Mouse (Mus musculus) liver, adult 2 months (tissue): ENCODE measurements around the gene Lrba. TPM values are rescaled to one million over a fixed set of nuclear protein-coding genes. Genes with fewer than 3 reads are reported as not detected.
A peak's percentile ranks its signal among the peaks of the same experiment; 100 is the strongest.

Source experiments
- DNase-seq: peaks from one replicate; pipeline ENCODE4 v3.0.0-alpha.2; 2011; ENCODE audit warnings: low read depth, low spot score; ENCODE audit errors: extremely low read depth
- H3K27ac ChIP-seq: fragments of 200-500 bp; replicated peaks from 2 replicates; pipeline ENCODE4 v1.5.1; 2012; ENCODE audit warnings: low read depth, mild to moderate bottlenecking, control low read depth, inconsistent platforms, low read length; ENCODE audit not compliant: insufficient read depth
- H3K27me3 ChIP-seq: fragments of 200-500 bp; 2 replicates; pipeline ENCODE4 v1.6.1; 2012; ENCODE audit warnings: mild to moderate bottlenecking, moderate library complexity, low read length, inconsistent platforms; ENCODE audit not compliant: control insufficient read depth, insufficient read depth
- H3K36me3 ChIP-seq: fragments of 200-500 bp; 2 replicates; pipeline ENCODE4 v1.6.1; 2012; ENCODE audit warnings: low read length, inconsistent platforms; ENCODE audit not compliant: control insufficient read depth, insufficient read depth
- H3K4me1 ChIP-seq: fragments of 200-500 bp; 2 replicates; pipeline ENCODE4 v1.6.1; 2011; ENCODE audit warnings: low read length; ENCODE audit not compliant: control insufficient read depth, insufficient read depth
- H3K4me3 ChIP-seq: fragments of 200-500 bp; 2 replicates; pipeline ENCODE4 v1.5.1; 2011; ENCODE audit warnings: low read depth, mild to moderate bottlenecking, control low read depth, low read length, moderate library complexity; ENCODE audit not compliant: insufficient read depth
- H3K79me2 ChIP-seq: fragments of 200-500 bp; 2 replicates; pipeline ENCODE4 v1.6.1; 2012; ENCODE audit warnings: inconsistent platforms, mild to moderate bottlenecking, low read length, moderate library complexity; ENCODE audit not compliant: control insufficient read depth, insufficient read depth
- H3K9ac ChIP-seq: fragments of 200-500 bp; 2 replicates; pipeline ENCODE4 v1.6.1; 2012; ENCODE audit warnings: low read depth, mild to moderate bottlenecking, control low read depth, inconsistent platforms, low read length
- CTCF ChIP-seq: fragments of 200-500 bp; IDR thresholded peaks from 2 replicates; pipeline ENCODE4 v1.5.1; 2011; ENCODE audit warnings: low read depth, low read length, control low read depth
- POLR2A ChIP-seq: fragments of 200-500 bp; IDR thresholded peaks from 2 replicates; pipeline ENCODE4 v1.6.1; 2011; ENCODE audit warnings: low read length, control low read depth; ENCODE audit not compliant: insufficient read depth; ENCODE audit errors: extremely low read depth
- WGBS: fragments of 180-500 bp; shearing (Covaris S2); methylation state at CpG from one replicate; pipeline ENCODE4 v1.1.7; 2018; 5-methylcytosine and 5-hydroxymethylcytosine counted together
- polyA plus RNA-seq: library from polyadenylated mRNA; depleted of rRNA; stranded (reverse); fragments of >200 nt; gene quantifications from 2 replicates; pipeline ENCODE4 v1.2.3, GENCODE M21; 2012
- total RNA-seq: library from RNA; depleted of rRNA; stranded (reverse); fragments of >200 nt; gene quantifications from 2 replicates; pipeline ENCODE4 v1.2.3, GENCODE M21; 2014

Gene Lrba
- total and polyA plus RNA-seq, 2 experiments: 8.4 to 26.1 TPM

- Histone ChIP-seq H3K9ac (no peak overlapping the region), H3K36me3 (no peaks in the 10 kb centered on the region; the same call in 1 of the 2 replicates), H3K27me3 (no peaks in the 10 kb centered on the region), H3K27ac (no peak overlapping the region), H3K4me3 (no peak overlapping the region), H3K4me1 (peaks cover 3% of the 10 kb centered on the region; the same call in 1 of the 2 replicates), H3K79me2 (no peaks in the 10 kb centered on the region)
- 25% methylated on average over 11 of the region's 11 CpGs for WGBS
- peak; percentile 76 for DNase-seq
- no peak for TF ChIP-seq CTCF
- no peak for TF ChIP-seq POLR2A
Measured at GRCm38 (mm10) chr3:86786845-86787351, 562.4 kb downstream of the Lrba start.

- H3K27ac ChIP-seq: no peak overlapping the region
- H3K4me1 ChIP-seq: peaks cover 3% of the 10 kb centered on the region; the same call in 1 of the 2 replicates
- no peak overlapping the region for H3K4me3 ChIP-seq
- TF ChIP-seq POLR2A (no peak), CTCF (no peak)
- H3K27me3 ChIP-seq: no peaks in the 10 kb centered on the region
- no peak for DNase-seq
- H3K79me2 ChIP-seq: no peaks in the 10 kb centered on the region
- H3K36me3 ChIP-seq: no peaks in the 10 kb centered on the region; the same call in 1 of the 2 replicates
- H3K9ac ChIP-seq: no peak overlapping the region
- WGBS: 83% methylated on average over 10 of the region's 10 CpGs
Measured at GRCm38 (mm10) chr3:86787423-86788123, 563.1 kb downstream of the Lrba start.

- DNase-seq: peak; percentile 61
- no peak overlapping the region for H3K4me3 ChIP-seq
- no peak overlapping the region for H3K9ac ChIP-seq
- H3K27me3 ChIP-seq: no peaks in the 10 kb centered on the region
- no peaks in the 10 kb centered on the region for H3K36me3 ChIP-seq
- 30% methylated on average over 6 of the region's 6 CpGs for WGBS
- TF ChIP-seq CTCF (no peak; the same call in 1 of the 2 replicates), POLR2A (no peak)
- no peak overlapping the region for H3K27ac ChIP-seq
- H3K79me2 ChIP-seq: no peaks in the 10 kb centered on the region
- H3K4me1 ChIP-seq: peaks cover 5% of the 10 kb centered on the region; the same call in 1 of the 2 replicates
Measured at GRCm38 (mm10) chr3:86788711-86789110, 564.2 kb downstream of the Lrba start.

- H3K27ac ChIP-seq: no peak overlapping the region
- WGBS: 88% methylated on average over 5 of the region's 5 CpGs
- H3K79me2 ChIP-seq: no peaks in the 10 kb centered on the region
- H3K4me1 ChIP-seq: peaks cover 7% of the 10 kb centered on the region; the same call in 1 of the 2 replicates
- no peak overlapping the region for H3K9ac ChIP-seq
- DNase-seq: no peak
- TF ChIP-seq POLR2A: no peak
- no peak for TF ChIP-seq CTCF
- H3K36me3 ChIP-seq: no peaks in the 10 kb centered on the region
- H3K27me3 ChIP-seq: no peaks in the 10 kb centered on the region
- no peak overlapping the region for H3K4me3 ChIP-seq
Measured at GRCm38 (mm10) chr3:86789752-86790151, 565.3 kb downstream of the Lrba start.

GRCm38 (mm10) chr3:86793264-86793663, 568.8 kb downstream of the Lrba start:
- peak; percentile 49 for DNase-seq
- H3K9ac ChIP-seq: no peak overlapping the region
- H3K27ac ChIP-seq: no peak overlapping the region
- no peaks in the 10 kb centered on the region for H3K36me3 ChIP-seq
- no peak for TF ChIP-seq CTCF
- no peak for TF ChIP-seq POLR2A
- 18% methylated on average over 4 of the region's 4 CpGs for WGBS
- no peaks in the 10 kb centered on the region for H3K79me2 ChIP-seq
- H3K4me1 ChIP-seq: peaks cover 4% of the 10 kb centered on the region; the same call in 1 of the 2 replicates
- no peak overlapping the region for H3K4me3 ChIP-seq
- H3K27me3 ChIP-seq: no peaks in the 10 kb centered on the region

- H3K27ac ChIP-seq: no peak overlapping the region
- no peak for DNase-seq
- no peaks in the 10 kb centered on the region for H3K36me3 ChIP-seq
- H3K4me3 ChIP-seq: no peak overlapping the region
- peaks cover 4% of the 10 kb centered on the region; the same call in 1 of the 2 replicates for H3K4me1 ChIP-seq
- no peaks in the 10 kb centered on the region for H3K27me3 ChIP-seq
- no peaks in the 10 kb centered on the region for H3K79me2 ChIP-seq
- 25% methylated on average over 1 of the region's 1 CpGs for WGBS
- TF ChIP-seq POLR2A: no peak
- TF ChIP-seq CTCF: no peak
- H3K9ac ChIP-seq: no peak overlapping the region
Measured at GRCm38 (mm10) chr3:86793720-86794191, 569.3 kb downstream of the Lrba start.
